Mouse (Mus musculus) kidney, postnatal 0 days (tissue): Measurements from ENCODE around the gene Phc2. TPM values are rescaled to one million over a fixed set of nuclear protein-coding genes. Genes with fewer than 3 reads are reported as not detected.
A peak's percentile ranks its signal among the peaks of the same experiment; 100 is the strongest.

Experiments used
- ATAC-seq: fragments of 200-750 bp; cut with Nextera tagmentation; replicated peaks from 2 replicates; pipeline ENCODE4 v1.8.0; 2017; ENCODE audit warnings: low read depth, moderate number of reproducible peaks, moderate TSS enrichment, moderate library complexity; ENCODE audit not compliant: low FRiP score
- DNase-seq: peaks from one replicate; pipeline ENCODE4 v3.0.0-alpha.2; 2016; ENCODE audit warnings: low spot score
- H3K27ac ChIP-seq: fragments of 300-500 bp; sonication (generic); 2 replicates; pipeline ENCODE4 v1.5.1; 2014; ENCODE audit warnings: mild to moderate bottlenecking
- H3K27me3 ChIP-seq: fragments of 300-500 bp; sonication (generic); 2 replicates; pipeline ENCODE4 v1.6.1; 2014; ENCODE audit warnings: low read length, mixed read lengths; ENCODE audit not compliant: insufficient read depth
- H3K36me3 ChIP-seq: fragments of 300-500 bp; sonication (generic); 2 replicates; pipeline ENCODE4 v1.6.1; 2014; ENCODE audit warnings: low read length, mixed read lengths; ENCODE audit not compliant: insufficient read depth
- H3K4me1 ChIP-seq: fragments of 300-500 bp; sonication (generic); replicated peaks from 2 replicates; pipeline ENCODE4 v1.6.1; 2014; ENCODE audit warnings: antibody characterized with exemption, low read length, mixed read lengths; ENCODE audit not compliant: insufficient read depth
- H3K4me2 ChIP-seq: fragments of 300-500 bp; sonication (generic); 2 replicates; pipeline ENCODE4 v1.6.1; 2014; ENCODE audit warnings: mild to moderate bottlenecking, low read length, moderate library complexity, mixed read lengths
- H3K4me3 ChIP-seq: fragments of 300-500 bp; sonication (generic); replicated peaks from 2 replicates; pipeline ENCODE4 v1.5.1; 2014; ENCODE audit warnings: low read depth, low read length
- H3K9ac ChIP-seq: fragments of 300-500 bp; sonication (generic); 2 replicates; pipeline ENCODE4 v1.6.1; 2014; ENCODE audit warnings: low read depth, low read length
- H3K9me3 ChIP-seq: fragments of 300-500 bp; sonication (generic); replicated peaks from 2 replicates; pipeline ENCODE4 v1.6.1; 2016; ENCODE audit warnings: low read length, inconsistent platforms, mixed read lengths
- CTCF ChIP-seq: IDR thresholded peaks from 2 replicates; pipeline ENCODE4 v1.5.1; 2016; ENCODE audit warnings: antibody characterized with exemption, low read depth, mild to moderate bottlenecking, moderate library complexity
- WGBS: fragments of 180-500 bp; shearing (Covaris S2); extraction: QIAGEN DNeasy Blood & Tissue Kit; methylation state at CpG from one replicate; pipeline ENCODE4 v1.1.7; 2014; 5-methylcytosine and 5-hydroxymethylcytosine counted together
- polyA plus RNA-seq: library from polyadenylated mRNA; unstranded; fragments of >200 nt; fragmentation: Nextera tagmentation; extraction: Ambion mirVana; gene quantifications from 2 replicates; pipeline ENCODE4 v1.2.1, GENCODE M21; 2015

Gene Phc2
- polyA plus RNA-seq, 1 experiment from 2014 or later: 71.7 TPM

GRCm38 (mm10) chr4:128712136-128712655 is 57.7 kb downstream of the Phc2 start:
- Histone ChIP-seq H3K4me2 (peak overlapping the region; percentile 61), H3K9me3 (no peaks in the 10 kb centered on the region), H3K36me3 (0 out of 2 replicates have a peak, but pooled peaks cover 2% of the 10 kb centered on the region), H3K27me3 (no peaks in the 10 kb centered on the region), H3K4me1 (peaks cover 22% of the 10 kb centered on the region), H3K4me3 (peak overlapping the region; percentile 18; the same call in 1 of the 2 replicates), H3K27ac (peak overlapping the region; percentile 62; the same call in 1 of the 2 replicates), H3K9ac (peak overlapping the region; percentile 38; the same call in 1 of the 2 replicates)
- ATAC-seq (peak; percentile 11; the same call in 1 of the 2 replicates), DNase-seq (no peak)
- 50% methylated on average over 13 of the region's 13 CpGs for WGBS
- no peak for TF ChIP-seq CTCF

DNA sequence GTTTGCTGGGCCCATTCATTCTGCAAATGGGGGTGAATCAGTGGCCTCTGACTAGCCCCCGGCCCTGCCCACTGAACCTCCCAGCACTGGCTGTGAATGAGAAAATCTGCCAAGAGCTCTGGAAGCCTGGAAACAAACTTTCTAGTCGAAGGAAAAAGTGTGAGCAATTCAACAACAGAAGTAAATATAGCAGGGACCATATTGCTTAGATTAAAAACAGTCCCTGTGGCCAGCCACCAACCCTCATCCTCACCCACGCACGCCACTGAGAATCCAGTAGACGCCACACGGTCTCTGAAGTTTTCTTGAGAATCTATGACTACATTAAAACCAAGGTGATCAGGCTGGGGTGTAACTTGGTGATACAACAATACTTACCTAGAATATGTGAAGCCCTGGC is 58.4 kb downstream of the Phc2 start:
- H3K4me1 ChIP-seq: peaks cover 22% of the 10 kb centered on the region
- H3K36me3 ChIP-seq: 0 out of 2 replicates have a peak, but pooled peaks cover 2% of the 10 kb centered on the region
- no peak overlapping the region for H3K9ac ChIP-seq
- H3K4me2 ChIP-seq: no peak overlapping the region
- H3K4me3 ChIP-seq: no peak overlapping the region
- TF ChIP-seq CTCF: no peak
- H3K27ac ChIP-seq: no peak overlapping the region
- ATAC-seq (no peak), DNase-seq (no peak)
- no peaks in the 10 kb centered on the region for H3K9me3 ChIP-seq
- no peaks in the 10 kb centered on the region for H3K27me3 ChIP-seq
- WGBS: 86% methylated on average over 6 of the region's 6 CpGs

GRCm38 (mm10) chr4:128715241-128716204 is 61.0 kb downstream of the Phc2 start:
- peak; percentile 44; the same call in 1 of the 2 replicates for ATAC-seq
- H3K9ac ChIP-seq: peak overlapping the region; percentile 42; the same call in 1 of the 2 replicates
- TF ChIP-seq CTCF: no peak
- peak; percentile 83 for DNase-seq
- no peaks in the 10 kb centered on the region for H3K27me3 ChIP-seq
- H3K4me2 ChIP-seq: peak overlapping the region; percentile 18; the same call in 1 of the 2 replicates
- peak overlapping the region; percentile 76 for H3K27ac ChIP-seq
- 15% methylated on average over 14 of the region's 14 CpGs for WGBS
- H3K9me3 ChIP-seq: no peaks in the 10 kb centered on the region
- no peak overlapping the region for H3K4me3 ChIP-seq
- no peaks in the 10 kb centered on the region for H3K36me3 ChIP-seq
- H3K4me1 ChIP-seq: peaks cover 32% of the 10 kb centered on the region

DNA sequence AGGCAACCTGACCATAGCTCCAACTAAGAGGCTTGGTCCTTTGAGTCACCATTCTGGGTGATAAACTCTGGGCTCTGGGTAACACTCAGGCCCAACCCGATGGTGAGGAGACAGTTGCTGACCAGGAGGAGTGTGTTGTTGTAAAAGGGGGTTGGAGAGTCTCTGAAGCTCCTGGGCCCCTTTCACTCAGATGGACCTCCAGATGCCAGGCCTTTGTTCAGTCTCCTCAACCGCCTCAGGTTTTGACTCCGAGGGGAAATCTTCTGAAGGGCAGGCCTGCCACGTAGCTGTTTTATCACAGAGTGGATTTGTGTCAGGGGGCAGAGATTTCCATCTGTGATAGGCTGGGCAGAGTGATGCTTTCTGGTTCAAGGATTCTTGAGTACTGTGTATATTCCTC is 61.8 kb downstream of the Phc2 start:
- Histone ChIP-seq H3K4me3 (no peak overlapping the region), H3K36me3 (no peaks in the 10 kb centered on the region), H3K27me3 (no peaks in the 10 kb centered on the region), H3K4me1 (peaks cover 32% of the 10 kb centered on the region), H3K27ac (peak overlapping the region; percentile 76), H3K4me2 (0 out of 2 replicates have a peak overlapping the region, but pooled peaks have one; percentile 18), H3K9me3 (no peaks in the 10 kb centered on the region), H3K9ac (no peak overlapping the region)
- no peak for ATAC-seq
- WGBS: 35% methylated on average over 4 of the region's 4 CpGs
- no peak for TF ChIP-seq CTCF
- no peak for DNase-seq

GRCm38 (mm10) chr4:128716731-128717130 is 62.2 kb downstream of the Phc2 start:
- Histone ChIP-seq H3K4me1 (peaks cover 29% of the 10 kb centered on the region), H3K9ac (no peak overlapping the region), H3K27ac (peak overlapping the region; percentile 76; the same call in 1 of the 2 replicates), H3K36me3 (no peaks in the 10 kb centered on the region), H3K9me3 (no peaks in the 10 kb centered on the region), H3K4me2 (no peak overlapping the region), H3K4me3 (no peak overlapping the region), H3K27me3 (no peaks in the 10 kb centered on the region)
- TF ChIP-seq CTCF: no peak
- ATAC-seq (no peak), DNase-seq (no peak)
- WGBS: 58% methylated on average over 9 of the region's 9 CpGs

- Histone ChIP-seq H3K9me3 (no peaks in the 10 kb centered on the region), H3K27ac (peak overlapping the region; percentile 28), H3K9ac (no peak overlapping the region), H3K4me3 (no peak overlapping the region), H3K4me1 (peaks cover 25% of the 10 kb centered on the region), H3K36me3 (0 out of 2 replicates have a peak, but pooled peaks cover 5% of the 10 kb centered on the region), H3K27me3 (no peaks in the 10 kb centered on the region), H3K4me2 (no peak overlapping the region)
- peak; percentile 55 for TF ChIP-seq CTCF
- ATAC-seq: peak; percentile 52
- WGBS: 5% methylated on average over 5 of the region's 5 CpGs
- peak; percentile 90 for DNase-seq
Observed at GRCm38 (mm10) chr4:128720110-128720509, 65.6 kb downstream of the Phc2 start.
